Mouse (Mus musculus) cerebellum, postnatal 4 days (tissue): ENCODE results near the gene Dst.

ENCODE experiments used
- DNase-seq, 2 experiments: peaks; one replicate each; pipeline ENCODE4 v3.0.0; 2022; ENCODE audit warnings: low spot score in 2 of 2, mixed read lengths in 1 of 2

Dst gene

GRCm38 (mm10) chr1:34025879-34026278, 117.9 kb downstream of the Dst start:
- DNase-seq: no peak

GRCm38 (mm10) chr1:34028722-34029121, 120.7 kb downstream of the Dst start:
- no peak for DNase-seq

- no peak for DNase-seq
Observed at GRCm38 (mm10) chr1:34030330-34031021, 122.5 kb downstream of the Dst start.

GRCm38 (mm10) chr1:34033052-34033451, 125.0 kb downstream of the Dst start:
- DNase-seq: no peak

- no peak for DNase-seq
Observed at GRCm38 (mm10) chr1:34033478-34033877, 125.5 kb downstream of the Dst start.

- no peak for DNase-seq
Observed at GRCm38 (mm10) chr1:34033958-34034357, 125.9 kb downstream of the Dst start.

- no peak for DNase-seq
Observed at GRCm38 (mm10) chr1:34036111-34036510, 128.1 kb downstream of the Dst start.

GRCm38 (mm10) chr1:34038571-34038970, 130.5 kb downstream of the Dst start:
- DNase-seq: no peak

GRCm38 (mm10) chr1:34040049-34040448, 132.0 kb downstream of the Dst start:
- DNase-seq: no peak

GRCm38 (mm10) chr1:34040901-34041721, 133.1 kb downstream of the Dst start:
- no peak for DNase-seq

- no peak for DNase-seq
Observed at GRCm38 (mm10) chr1:34042299-34042698, 134.3 kb downstream of the Dst start.

- no peak for DNase-seq
Observed at GRCm38 (mm10) chr1:34043327-34043726, 135.3 kb downstream of the Dst start.

GRCm38 (mm10) chr1:34043836-34044550, 136.0 kb downstream of the Dst start:
- DNase-seq: no peak

GRCm38 (mm10) chr1:34044675-34045074, 136.7 kb downstream of the Dst start:
- no peak for DNase-seq

- DNase-seq: no peak
Observed at GRCm38 (mm10) chr1:34047285-34047684, 139.3 kb downstream of the Dst start.

GRCm38 (mm10) chr1:34051251-34051650, 143.2 kb downstream of the Dst start:
- no peak for DNase-seq

GRCm38 (mm10) chr1:34052422-34052821, 144.4 kb downstream of the Dst start:
- DNase-seq: no peak

- DNase-seq: no peak
Observed at GRCm38 (mm10) chr1:34054970-34055369, 146.9 kb downstream of the Dst start.

GRCm38 (mm10) chr1:34056658-34057057, 148.6 kb downstream of the Dst start:
- no peak for DNase-seq

- DNase-seq: no peak
Observed at GRCm38 (mm10) chr1:34059231-34059630, 151.2 kb downstream of the Dst start.

GRCm38 (mm10) chr1:34060446-34060845, 152.4 kb downstream of the Dst start:
- DNase-seq: no peak

- DNase-seq: peak; percentile 32 to 63
Observed at GRCm38 (mm10) chr1:34061078-34061477, 153.1 kb downstream of the Dst start.
